Mouse (Mus musculus) heart, postnatal 0 days (tissue): ENCODE measurements around the gene Pigv.

ENCODE experiments used
- CTCF ChIP-seq: IDR thresholded peaks from 2 replicates; pipeline ENCODE4 v1.5.1; 2016; ENCODE audit warnings: antibody characterized with exemption, control low read depth, low read depth
- EP300 ChIP-seq: IDR thresholded peaks from 2 replicates; pipeline ENCODE4 v1.6.1; 2016; ENCODE audit warnings: antibody characterized with exemption, low read depth

DNA sequence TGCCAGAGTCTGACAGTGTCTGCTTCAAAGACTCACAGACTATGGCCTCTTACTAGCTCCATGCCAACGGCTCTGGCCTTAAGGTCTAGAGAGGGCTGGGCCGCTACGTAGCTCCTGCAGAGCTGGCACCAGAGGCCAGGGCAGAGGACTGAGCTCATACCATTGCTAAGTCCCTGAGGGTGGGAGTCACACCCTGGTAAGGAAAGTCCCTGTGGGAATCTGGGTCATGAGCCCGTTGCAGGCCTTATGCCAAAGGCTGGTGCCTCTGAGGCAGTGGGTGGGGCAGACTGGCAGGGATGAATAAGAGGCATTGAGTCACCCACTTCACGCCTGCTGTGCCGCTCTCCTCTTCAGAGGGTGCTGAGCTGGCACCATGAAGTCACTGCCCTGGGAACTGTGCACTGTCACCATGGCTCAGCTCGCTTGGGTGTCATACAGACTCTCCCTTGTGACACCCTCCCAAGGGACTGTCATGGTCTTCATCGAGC lies 58.1 kb downstream of the Pigv start:
- TF ChIP-seq CTCF, result no peak
- TF ChIP-seq EP300, result no peak
